Mouse (Mus musculus): ENCODE measurements around the gene Kank3.
"Not testable (repeated sequence)": the region's sequence is repeated elsewhere in the genome, so short reads cannot be mapped to it uniquely, and the experiment has no call there.

Kank3 gene

DNA sequence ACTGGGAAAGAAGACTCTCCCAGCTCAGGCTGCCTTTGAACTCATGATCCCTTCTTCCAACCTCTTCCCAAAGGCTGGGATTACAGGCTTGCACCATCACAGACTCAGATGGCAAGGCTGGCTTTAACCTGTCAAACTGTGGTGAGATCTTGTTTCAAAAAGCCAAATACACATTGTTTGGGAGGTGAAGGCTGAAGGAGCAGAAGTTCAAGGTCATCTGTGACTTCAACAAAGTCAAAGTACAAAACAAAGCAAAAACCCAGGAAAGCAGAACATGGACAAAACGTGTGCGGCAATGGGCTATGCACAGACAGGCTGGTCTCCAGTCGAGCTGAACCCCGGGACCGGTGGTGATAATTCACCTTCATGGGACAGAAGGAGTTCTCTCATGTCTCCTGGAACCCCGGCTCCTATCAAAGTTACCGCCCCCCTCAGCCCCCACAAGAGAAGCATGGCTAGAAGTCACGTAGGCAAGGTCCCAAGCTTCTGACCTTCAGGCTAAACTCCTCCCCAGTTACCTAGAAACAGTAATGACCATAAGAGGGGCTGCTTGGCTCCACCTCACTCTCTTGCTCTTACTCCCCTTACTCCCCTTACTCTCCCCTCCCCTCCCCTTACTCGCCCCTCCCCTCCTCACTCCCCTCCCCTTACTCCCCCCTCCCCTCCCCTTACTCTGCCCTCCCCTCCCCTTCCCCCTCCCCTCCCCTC is 3.0 kb upstream of the Kank3 start:
- no peak for DNase-seq (ENCODE audit: low spot score)

DNA sequence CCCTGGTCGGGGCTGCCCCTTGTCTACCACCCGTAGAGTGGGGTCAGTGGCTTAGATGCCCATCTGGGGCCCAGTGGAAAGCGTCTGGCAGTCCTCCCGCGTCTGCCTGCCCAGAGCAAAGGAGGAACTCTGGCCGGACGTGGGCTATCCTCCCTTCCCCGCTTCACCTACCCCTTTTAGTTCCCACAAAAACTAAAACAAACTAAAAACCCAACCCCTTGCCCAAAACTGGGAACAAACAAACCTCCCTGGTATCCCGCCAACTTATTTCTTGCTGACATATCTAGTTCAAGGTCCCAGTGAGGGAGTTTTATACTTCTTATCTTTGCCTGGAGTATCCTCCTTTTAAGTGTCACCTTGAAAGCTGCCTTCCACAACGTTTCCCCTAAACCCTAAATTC is 2.1 kb upstream of the Kank3 start:
- no peak for DNase-seq (ENCODE audit: low spot score)

DNA sequence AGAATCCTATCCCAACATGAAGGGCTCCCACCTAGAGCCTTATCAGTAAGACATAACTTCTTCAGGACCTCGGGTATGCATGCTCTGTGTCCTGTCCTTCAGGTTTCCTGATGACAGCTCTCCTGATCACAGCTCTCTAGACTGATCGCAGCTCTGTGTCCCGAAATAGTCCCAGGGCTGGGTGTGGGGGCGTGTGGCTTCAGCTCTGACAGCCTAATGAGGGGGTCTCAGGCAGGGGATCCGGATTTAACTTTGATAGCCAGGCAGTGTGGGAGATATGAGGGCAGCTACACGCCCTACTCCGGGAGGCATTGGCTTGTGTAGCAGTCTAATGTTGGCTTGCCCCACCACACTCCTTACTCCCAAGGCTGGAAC is 810 bp downstream of the Kank3 start:
- DNase-seq (ENCODE audit: low spot score) = no peak

DNA sequence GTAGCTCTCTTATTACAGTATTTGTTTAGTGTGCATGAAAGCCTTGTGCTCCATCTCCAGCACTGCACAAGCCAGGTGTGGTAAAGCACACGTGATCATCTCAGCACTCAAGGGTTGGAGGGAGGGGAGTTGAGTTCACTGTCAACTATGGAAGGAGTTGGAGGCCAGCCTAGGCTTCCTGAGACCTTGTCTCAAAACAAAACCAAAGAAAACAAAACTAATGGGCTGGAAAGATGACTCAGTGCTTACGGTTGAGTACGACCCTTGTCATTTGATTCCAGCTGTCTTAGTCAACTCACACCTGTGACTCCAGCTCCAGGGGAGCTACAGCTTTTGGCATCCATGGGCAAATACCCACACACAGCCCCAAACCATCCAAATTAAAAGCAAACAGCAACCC is 2.2 kb downstream of the Kank3 start:
- no peak for DNase-seq (ENCODE audit: low spot score)

DNA sequence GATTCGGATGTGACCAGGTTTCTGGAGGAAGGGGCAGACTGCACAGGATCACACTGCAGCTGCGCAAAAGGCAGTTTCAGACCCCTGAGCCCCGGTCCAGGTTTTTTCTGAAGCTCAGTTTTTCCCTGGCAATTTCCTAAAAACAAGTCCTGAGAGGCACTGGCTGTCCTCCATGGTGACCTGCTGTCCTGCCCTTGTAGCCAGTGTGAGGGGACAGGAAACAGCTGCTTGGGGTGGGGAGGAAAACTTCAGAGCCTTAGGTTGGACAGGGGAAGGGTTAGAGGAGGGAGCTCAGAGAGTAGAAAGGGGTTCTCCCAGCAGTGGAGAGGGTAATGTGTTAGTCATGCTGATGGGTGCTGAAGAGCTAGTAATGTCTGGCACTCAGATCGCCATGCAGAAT is 2.7 kb downstream of the Kank3 start:
- no peak for DNase-seq (ENCODE audit: low spot score)

DNA sequence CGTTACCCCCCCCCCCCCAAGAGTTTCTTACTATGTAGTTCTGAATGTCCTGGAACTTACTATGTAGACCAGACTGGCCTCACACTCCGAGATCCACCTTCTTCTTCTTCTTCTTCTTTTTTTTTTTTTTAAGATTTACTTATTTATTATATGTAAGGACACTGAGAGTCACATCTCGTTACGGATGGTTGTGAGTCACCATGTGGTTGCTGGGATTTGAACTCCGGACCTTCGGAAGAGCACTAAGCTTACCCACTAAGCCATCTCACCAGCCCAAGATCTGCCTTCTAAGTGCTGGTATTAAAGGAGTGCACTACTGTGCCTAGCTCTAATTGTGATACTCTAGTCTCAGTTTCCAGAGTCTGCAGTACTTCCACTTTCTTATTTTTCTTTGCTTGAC is 5.1 kb downstream of the Kank3 start:
- DNase-seq (ENCODE audit: low spot score) = no peak

DNA sequence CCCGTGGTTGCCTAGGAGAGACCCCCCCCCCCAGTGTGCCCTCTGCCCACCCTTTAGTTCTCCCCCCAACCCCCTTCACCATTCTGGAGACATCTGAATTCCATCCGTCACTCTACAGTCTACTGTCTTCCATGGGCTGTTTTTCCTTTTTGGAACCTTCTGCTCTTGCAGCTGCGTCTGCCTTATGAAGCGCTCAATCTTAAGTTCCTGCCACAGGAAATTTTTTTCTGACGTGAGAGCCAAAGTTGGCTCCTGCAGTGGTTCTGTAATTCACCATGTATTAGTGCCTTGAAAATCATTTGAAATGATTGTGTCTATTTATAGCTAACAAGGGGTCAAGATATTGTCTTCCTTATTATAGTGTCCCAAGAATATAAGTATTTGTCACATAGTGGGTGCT is 6.3 kb downstream of the Kank3 start:
- no peak for DNase-seq (ENCODE audit: low spot score)

DNA sequence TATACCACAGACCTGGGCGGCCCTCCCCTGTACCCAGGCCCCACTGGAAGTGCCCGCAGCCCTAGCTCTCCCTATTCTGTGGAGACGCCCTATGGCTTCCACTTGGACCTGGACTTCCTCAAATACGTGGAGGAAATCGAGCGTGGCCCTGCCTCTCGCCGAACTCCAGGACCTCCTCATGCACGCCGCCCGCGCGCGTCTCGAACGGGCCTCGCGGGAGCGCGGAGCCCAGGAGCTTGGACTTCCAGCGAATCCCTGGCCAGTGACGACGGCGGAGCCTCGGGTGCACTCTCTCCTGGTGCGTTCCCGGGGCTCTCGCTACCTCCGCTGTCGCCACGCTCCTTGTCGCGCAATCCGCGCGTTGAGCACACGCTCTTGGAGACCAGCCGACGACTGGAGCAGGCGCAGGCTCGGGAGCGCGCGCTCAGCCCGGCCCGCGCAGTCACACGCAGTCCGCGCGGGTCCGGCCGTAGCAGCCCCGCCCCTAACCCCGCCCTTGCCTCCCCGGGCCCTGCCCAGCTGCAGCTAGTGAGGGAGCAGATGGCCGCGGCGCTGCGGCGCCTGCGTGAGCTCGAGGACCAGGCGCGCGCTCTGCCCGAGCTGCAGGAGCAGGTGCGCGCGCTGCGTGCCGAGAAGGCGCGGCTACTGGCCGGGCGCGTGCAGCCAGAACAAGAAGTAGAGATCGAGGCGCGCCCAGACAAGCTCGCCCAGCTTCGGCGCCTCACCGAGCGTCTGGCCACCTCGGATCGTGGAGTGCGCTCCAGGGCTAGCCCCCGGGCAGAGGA is 7.1 kb downstream of the Kank3 start:
- DNase-seq (ENCODE audit: low spot score) = peak; percentile 60

DNA sequence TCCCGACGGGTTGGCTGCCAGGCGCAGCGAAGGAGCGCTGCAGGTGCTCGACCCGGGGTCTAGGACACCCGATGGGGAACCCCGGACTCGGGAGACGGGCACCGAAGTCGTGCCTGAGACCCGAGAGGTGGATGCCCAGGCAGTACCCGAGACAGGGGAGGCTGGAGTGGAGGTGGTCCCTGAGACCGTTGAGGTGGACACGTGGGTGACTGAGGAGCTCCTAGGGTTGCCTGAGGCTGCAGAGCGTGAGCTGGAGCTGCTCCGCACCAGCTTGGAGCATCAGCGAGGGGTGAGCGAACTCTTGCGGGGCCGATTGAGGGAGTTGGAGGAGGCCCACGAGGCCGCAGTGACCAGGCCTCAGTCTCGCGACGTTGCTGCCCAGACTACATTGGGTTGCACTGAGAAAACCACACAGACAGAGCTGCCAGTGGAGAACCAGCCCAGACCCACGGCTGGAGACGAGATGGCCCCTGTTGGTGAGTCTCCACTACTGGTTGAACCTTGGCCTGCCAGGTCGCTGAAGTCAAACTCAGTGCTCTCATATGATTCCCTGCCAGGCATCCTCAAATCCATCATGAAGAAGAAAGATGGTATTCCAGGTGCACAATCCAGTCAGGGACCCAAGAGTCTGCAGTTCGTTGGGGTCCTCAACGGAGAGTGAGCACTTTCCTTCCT is 7.8 kb downstream of the Kank3 start:
- DNase-seq (ENCODE audit: low spot score) = peak; percentile 44

DNA sequence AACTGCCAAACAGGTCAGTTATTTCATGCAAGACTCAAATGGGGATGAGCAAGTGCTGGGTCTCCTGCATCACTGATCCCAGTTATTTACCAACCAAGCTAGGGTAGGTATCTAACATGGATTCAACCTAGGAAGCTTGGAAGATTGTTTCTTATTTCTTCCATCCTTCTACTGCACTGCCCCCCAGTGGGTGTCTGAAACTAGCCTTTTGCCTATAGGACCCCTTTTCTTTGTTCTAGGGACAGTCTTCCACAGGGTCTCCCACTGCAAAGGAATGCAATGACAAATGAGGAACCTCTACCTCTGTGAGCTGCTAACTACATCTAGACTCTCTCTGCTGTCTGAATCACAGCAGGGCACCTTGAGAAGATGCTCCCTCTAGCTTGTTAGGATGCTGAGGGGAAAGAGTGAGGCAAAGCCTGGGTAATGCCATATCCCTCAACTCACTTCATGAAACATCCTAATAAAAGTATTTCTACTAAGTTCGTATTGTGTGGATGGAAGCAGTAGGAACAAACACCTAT is 12.2 kb downstream of the Kank3 start:
- DNase-seq (ENCODE audit: low spot score) = no peak

DNA sequence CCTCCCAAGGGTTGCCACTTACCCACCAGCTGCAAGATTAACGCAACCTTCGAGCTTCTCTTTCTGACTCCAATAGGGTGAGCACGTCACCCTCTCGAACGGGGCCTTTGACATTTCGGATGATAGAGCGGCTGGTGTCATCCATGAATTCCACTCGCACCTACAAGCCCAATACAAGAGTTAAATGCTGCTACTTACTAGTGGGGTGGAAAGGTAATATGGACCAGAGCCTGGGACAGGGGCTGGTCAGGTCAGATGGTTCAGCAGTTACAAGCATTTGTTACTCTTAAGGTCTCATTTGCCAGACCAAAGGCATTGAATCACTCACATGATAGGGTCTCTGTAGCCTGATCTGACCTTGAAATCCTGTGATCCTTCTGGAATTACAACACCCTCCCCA is 12.9 kb downstream of the Kank3 start:
- DNase-seq (ENCODE audit: low spot score) = not testable (repeated sequence)

DNA sequence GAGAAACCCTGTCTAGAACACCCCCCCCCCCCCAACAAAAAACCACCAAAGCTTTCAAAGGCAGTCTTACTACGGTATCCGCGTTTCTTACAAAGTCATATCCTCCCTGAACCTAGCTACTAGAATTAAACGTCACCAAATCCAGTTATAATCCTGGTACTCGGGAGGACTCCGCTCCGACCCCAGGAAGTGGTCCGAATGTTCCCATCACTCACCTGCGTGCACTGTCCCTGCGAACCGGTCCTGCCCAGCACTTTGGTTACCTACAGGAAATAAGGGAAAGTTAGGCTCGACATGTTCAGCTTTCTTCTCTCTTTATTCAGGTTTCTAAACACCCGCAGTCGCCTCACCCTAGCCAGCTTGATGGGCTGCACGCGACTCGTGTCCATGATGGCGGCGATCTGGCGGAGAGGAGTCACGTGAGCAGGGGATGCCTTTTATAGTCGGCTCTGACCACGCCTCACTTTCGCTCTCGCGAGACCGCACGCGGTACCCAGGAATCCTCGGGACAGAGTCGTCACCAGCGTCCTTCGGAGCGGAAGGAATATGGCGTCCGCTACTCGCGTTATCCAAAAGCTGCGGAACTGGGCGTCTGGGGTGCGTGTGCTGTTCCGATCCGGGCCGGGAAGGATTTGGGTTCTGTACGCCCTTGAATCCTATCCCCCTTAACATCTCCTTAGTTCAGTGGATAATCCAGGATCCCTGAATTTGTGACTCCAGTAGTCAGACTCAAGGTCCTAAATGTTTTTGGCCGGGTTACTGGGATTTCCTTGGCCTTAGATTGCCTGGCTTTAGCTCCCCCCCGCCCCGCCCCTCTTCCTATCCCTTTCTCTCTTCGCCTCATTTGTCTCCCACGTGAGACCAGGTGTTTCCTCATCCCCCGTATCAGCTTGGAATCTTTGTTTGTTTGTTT is 14.0 kb downstream of the Kank3 start, which contains the start of the genes Rps28 and Ndufa7:
Rps28 (minus strand) TSS at position 479 of the 913 bp plus-strand sequence.
Ndufa7 (plus strand) TSS at position 489 of the 913 bp plus-strand sequence.
- peak; percentile 95 for DNase-seq (ENCODE audit: low spot score)

DNA sequence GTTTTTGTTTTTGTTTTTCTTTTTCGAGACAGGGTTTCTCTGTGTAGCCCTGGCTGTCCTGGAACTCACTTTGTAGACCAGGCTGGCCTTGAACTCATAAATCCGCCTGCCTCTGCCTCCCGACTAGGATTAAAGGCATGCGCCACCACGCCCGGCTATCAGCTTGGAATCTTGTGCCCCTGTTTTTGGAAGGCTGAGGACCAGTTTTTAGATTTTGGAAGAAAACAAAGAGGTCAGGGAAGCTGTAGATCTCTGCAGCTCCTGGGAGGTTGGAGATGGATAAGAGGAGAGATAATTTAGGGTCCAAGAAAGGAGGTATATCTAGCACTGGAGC is 14.6 kb downstream of the Kank3 start:
- not testable (repeated sequence) for DNase-seq (ENCODE audit: low spot score)

DNA sequence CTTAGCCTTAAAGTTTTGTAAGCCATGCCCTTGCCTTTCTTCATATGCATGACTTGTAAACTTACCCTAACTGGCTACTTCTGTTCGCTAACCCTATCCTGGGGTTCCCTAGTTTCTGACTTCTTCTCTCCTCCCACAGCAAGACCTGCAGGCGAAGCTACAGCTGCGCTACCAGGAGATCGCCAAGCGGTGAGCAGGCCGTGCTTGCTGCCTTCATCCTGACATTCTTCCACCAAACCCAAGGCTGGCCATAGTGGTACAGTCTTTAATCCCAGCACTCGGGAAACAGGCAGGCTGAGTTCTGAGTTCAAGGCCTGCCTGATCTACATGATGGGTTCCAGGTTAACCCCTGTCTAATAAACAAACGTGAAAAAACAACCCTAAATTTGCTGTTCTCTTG is 15.1 kb downstream of the Kank3 start:
- no peak for DNase-seq (ENCODE audit: low spot score)

DNA sequence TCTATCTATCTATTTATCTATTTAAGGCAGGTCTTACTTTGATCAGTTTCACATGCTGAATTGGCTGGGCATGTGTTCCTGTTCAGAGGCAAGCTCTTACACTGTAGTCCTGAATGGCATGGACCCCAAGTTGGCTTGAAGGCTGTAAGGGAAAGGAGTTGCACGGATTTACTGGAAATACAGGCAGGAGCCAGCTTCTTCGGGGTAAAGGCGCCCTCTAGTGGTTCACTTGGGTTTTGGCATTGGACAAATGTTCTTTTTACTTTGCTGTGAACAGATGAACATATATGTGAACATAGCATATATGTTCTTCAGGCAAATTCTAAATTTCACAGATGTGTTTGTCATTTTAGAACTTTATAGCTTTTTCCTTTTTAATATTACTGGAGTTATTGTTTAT is 16.5 kb downstream of the Kank3 start:
- DNase-seq (ENCODE audit: low spot score) = peak; percentile 52

DNA sequence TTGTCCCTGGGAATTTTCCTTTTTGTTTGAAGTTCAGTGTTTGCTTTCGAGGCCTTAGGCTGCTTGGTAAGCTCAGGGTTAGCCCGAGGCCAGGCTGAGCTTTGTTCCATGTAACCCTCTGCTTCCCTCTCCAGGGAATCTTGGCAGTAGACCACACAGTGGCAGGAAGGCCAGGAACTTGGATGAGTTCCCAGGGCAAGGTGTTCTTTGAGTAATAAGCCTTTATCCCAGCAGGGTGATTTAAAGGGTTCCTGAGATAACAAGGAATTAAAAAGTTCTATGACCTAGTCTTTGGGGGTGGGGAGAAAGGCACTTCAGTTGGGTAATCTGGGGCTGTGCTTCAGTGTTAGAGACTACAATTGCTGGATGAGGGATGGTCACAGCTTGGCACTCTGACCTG is 18.6 kb downstream of the Kank3 start:
- no peak for DNase-seq (ENCODE audit: low spot score)

DNA sequence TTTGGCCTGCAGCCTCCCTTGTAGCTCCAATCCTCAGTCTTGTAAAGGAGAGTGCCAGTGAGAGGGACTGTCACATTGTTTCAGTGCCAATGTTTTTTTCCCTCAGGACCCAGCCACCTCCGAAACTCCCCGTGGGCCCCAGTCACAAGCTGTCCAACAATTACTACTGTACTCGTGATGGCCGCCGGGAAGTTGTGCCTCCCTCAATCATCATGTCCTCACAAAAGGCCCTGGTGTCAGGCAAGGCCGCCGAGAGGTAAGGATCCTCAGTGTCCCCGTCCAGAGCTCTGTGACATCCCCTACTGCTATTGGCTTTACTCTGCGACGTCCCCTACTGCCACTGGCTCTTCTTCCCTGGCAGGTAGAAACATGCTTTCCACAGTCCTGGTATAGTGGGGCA is 19.2 kb downstream of the Kank3 start:
- DNase-seq (ENCODE audit: low spot score) = no peak

DNA sequence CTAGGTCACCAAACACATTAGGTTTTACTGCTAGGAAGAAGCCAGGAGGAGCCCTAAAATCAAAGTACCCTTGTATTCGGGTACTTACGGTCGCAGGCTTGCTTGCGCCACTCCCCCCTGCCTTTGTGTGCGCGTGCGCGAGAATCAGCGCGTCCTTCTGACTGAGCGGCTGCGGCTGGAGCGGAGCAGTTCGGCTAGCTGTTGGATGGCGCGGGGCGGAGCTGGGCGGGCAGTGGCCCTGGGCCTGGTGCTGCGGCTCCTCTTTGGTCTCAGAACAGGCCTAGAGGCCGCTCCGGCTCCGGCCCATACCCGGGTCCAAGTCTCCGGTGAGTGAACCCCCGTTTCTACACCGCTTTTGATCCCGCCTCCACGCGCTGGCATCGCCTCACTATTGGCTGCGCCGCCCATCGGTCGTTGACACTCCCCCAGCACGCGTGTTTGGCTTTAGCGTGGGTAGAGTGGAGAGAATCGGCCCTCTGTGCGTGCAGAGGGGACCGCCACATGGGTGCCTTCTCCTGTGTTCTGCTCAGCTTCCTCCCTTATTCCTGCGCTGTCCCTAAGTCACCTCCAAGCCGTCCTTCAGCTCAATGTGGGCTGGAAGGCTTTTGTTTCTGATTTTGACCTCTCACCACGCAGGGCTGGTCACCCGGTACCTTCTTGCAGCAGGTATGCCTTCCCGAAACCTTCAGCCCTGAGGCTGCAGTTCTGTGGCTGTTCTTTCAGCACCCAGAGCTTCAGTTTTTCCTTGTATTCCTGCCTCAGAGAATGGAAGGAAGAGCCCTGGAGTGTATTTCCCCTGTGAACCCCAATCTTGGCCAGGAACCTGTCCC is 32.9 kb downstream of the Kank3 start, which contains the start of gene Cd320:
Cd320 (plus strand) TSS at position 126 of the 830 bp plus-strand sequence.
- peak; percentile 80 for DNase-seq (ENCODE audit: low spot score)

DNA sequence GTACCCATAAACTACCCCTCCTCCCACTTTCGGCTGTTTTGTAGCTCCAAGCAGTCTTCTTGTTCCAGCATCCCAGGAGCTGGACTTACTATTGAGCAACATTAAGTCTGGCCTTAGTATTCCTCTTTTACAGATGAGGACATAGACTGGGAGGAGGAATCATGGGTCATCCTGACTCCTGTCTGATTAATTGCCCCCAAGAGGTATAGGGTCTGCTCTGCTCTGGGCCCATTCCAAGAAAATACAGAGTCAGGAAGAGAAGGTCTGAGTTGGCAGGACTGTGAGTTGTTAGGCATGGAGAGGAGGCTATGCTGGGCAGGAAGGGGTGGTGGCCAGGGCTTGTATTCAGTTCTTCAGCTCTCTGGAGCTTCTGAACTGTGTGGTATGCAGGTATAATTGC is 33.9 kb downstream of the Kank3 start:
- no peak for DNase-seq (ENCODE audit: low spot score)

DNA sequence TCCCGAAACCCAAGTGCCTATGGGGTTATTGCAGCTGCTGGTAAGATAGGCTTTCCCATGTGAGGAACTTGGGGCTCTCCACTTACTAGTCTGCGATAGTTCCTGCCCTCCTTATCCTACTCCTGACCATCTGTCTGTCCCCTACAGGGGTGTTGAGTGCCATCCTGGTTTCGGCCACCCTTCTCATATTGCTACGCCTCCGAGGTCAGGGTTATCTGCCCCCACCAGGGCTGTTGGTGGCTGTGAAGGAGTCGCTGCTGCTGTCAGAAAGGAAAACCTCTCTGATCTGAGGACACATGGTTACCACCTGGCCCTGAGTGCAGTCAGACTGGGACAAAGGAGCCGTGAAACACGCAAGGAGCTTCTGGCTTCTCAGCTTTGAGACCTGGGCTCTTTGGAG is 37.8 kb downstream of the Kank3 start:
- DNase-seq (ENCODE audit: low spot score) = no peak

DNA sequence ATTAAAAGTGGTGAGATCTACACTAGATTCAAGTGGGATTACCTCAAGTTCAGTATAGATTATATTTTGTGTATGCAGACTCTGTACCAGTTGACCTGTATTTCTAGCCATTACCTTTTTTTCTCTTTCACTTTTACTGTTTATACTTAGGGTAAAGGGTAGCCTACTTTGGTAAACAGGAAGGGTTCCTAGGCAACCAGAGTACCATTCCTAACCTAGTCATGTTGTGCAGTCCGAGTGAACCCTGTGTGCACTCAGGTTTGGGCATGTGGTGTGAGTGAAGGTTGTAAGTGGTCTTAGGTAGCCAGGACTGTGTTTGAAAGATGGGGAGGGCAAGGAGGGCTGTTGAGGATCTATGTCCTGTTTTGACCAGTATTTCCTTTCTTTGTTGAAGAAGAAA is 41.0 kb downstream of the Kank3 start:
- DNase-seq (ENCODE audit: low spot score) = no peak
